Mouse (Mus musculus) kidney, embryonic 14.5 days (tissue): ENCODE measurements at regions not wholly inside any gene's neighbourhood (a gene's known extent, or its start where the extent isn't known, plus 50 kb on each side); places are given as distances from the start of the nearest gene placed in this dataset.

ENCODE experiments used
- ATAC-seq: fragments of 200-750 bp; cut with Nextera tagmentation; 2 replicates; pipeline ENCODE4 v1.8.0; 2017; ENCODE audit warnings: moderate number of reproducible peaks, mild to moderate bottlenecking, moderate TSS enrichment, moderate library complexity; ENCODE audit not compliant: low FRiP score, low TSS enrichment
- H3K27ac ChIP-seq: fragments of 300-500 bp; sonication (generic); 2 replicates; pipeline ENCODE4 v1.5.1; 2014; ENCODE audit warnings: low read depth, mild to moderate bottlenecking, low read length, moderate library complexity, mixed read lengths
- H3K27me3 ChIP-seq: fragments of 300-500 bp; sonication (generic); 2 replicates; pipeline ENCODE4 v1.6.1; 2014; ENCODE audit warnings: mild to moderate bottlenecking, low read length; ENCODE audit not compliant: control insufficient read depth, insufficient read depth
- H3K36me3 ChIP-seq: fragments of 300-500 bp; sonication (generic); 2 replicates; pipeline ENCODE4 v1.6.1; 2014; ENCODE audit warnings: low read length, mixed read lengths; ENCODE audit not compliant: control insufficient read depth, insufficient read depth
- H3K4me1 ChIP-seq: fragments of 300-500 bp; sonication (generic); 2 replicates; pipeline ENCODE4 v1.6.1; 2014; ENCODE audit warnings: low read length, mixed read lengths; ENCODE audit not compliant: control insufficient read depth, insufficient read depth
- H3K4me2 ChIP-seq: fragments of 300-500 bp; sonication (generic); replicated peaks from 2 replicates; pipeline ENCODE4 v1.6.1; 2014; ENCODE audit warnings: low read depth, mild to moderate bottlenecking, low read length
- H3K4me3 ChIP-seq: fragments of 300-500 bp; sonication (generic); 2 replicates; pipeline ENCODE4 v1.5.1; 2014; ENCODE audit warnings: mild to moderate bottlenecking, low read length
- H3K9ac ChIP-seq: fragments of 300-500 bp; sonication (generic); 2 replicates; pipeline ENCODE4 v1.6.1; 2014; ENCODE audit warnings: low read depth, mild to moderate bottlenecking, low read length, moderate library complexity
- H3K9me3 ChIP-seq: fragments of 300-500 bp; sonication (generic); 2 replicates; pipeline ENCODE4 v1.6.1; 2016; ENCODE audit warnings: low read length; ENCODE audit not compliant: control insufficient read depth
- WGBS: fragments of 180-500 bp; shearing (Covaris S2); extraction: QIAGEN DNeasy Blood & Tissue Kit; methylation state at CpG from one replicate; pipeline ENCODE4 v1.1.7; 2014; 5-methylcytosine and 5-hydroxymethylcytosine counted together

GRCm38 (mm10) chr1:77663345-77663744 is 148.5 kb upstream of the Epha4 start:
- no peak for ATAC-seq

GRCm38 (mm10) chr1:77660436-77660835 is 145.5 kb upstream of the Epha4 start:
- no peaks in the 10 kb centered on the region for H3K4me1 ChIP-seq
- H3K9me3 ChIP-seq: no peaks in the 10 kb centered on the region
- H3K36me3 ChIP-seq: no peaks in the 10 kb centered on the region
- H3K27ac ChIP-seq: no peak overlapping the region
- no peak overlapping the region for H3K4me2 ChIP-seq
- no peaks in the 10 kb centered on the region for H3K27me3 ChIP-seq
- no peak overlapping the region for H3K9ac ChIP-seq
- H3K4me3 ChIP-seq: no peak overlapping the region
- no peak for ATAC-seq

More at GRCm38 (mm10) chr1:77663345-77663744, 148.5 kb upstream of the Epha4 start:
- WGBS: 77% methylated on average over 7 of the region's 7 CpGs
- no peak overlapping the region for H3K9ac ChIP-seq
- no peak overlapping the region for H3K4me2 ChIP-seq
- no peak overlapping the region for H3K27ac ChIP-seq
- no peaks in the 10 kb centered on the region for H3K27me3 ChIP-seq
- no peaks in the 10 kb centered on the region for H3K9me3 ChIP-seq
- H3K4me3 ChIP-seq: no peak overlapping the region
- H3K36me3 ChIP-seq: no peaks in the 10 kb centered on the region
- no peaks in the 10 kb centered on the region for H3K4me1 ChIP-seq

GRCm38 (mm10) chr1:77637025-77637424 is 122.1 kb upstream of the Epha4 start:
- WGBS: 92% methylated on average over 3 of the region's 3 CpGs
- ATAC-seq: no peak
- Histone ChIP-seq H3K4me1 (no peaks in the 10 kb centered on the region), H3K36me3 (no peaks in the 10 kb centered on the region), H3K27ac (no peak overlapping the region), H3K4me3 (no peak overlapping the region), H3K9me3 (no peaks in the 10 kb centered on the region), H3K4me2 (no peak overlapping the region), H3K9ac (no peak overlapping the region), H3K27me3 (no peaks in the 10 kb centered on the region)

GRCm38 (mm10) chr1:77629496-77630281 is 114.8 kb upstream of the Epha4 start:
- H3K4me1 ChIP-seq: no peaks in the 10 kb centered on the region
- no peaks in the 10 kb centered on the region; the same call in 1 of the 2 replicates for H3K27me3 ChIP-seq
- WGBS: 43% methylated on average over 9 of the region's 9 CpGs
- no peak overlapping the region for H3K4me2 ChIP-seq
- no peak overlapping the region for H3K9ac ChIP-seq
- ATAC-seq: no peak
- no peaks in the 10 kb centered on the region for H3K36me3 ChIP-seq
- H3K4me3 ChIP-seq: no peak overlapping the region
- no peaks in the 10 kb centered on the region for H3K9me3 ChIP-seq
- H3K27ac ChIP-seq: no peak overlapping the region

GRCm38 (mm10) chr1:77628861-77629260 is 114.0 kb upstream of the Epha4 start:
- H3K27ac ChIP-seq: no peak overlapping the region
- no peak overlapping the region for H3K9ac ChIP-seq
- H3K27me3 ChIP-seq: no peaks in the 10 kb centered on the region; the same call in 1 of the 2 replicates
- ATAC-seq: no peak
- no peaks in the 10 kb centered on the region for H3K4me1 ChIP-seq
- H3K4me2 ChIP-seq: no peak overlapping the region
- no peaks in the 10 kb centered on the region for H3K9me3 ChIP-seq
- 65% methylated on average over 4 of the region's 4 CpGs for WGBS
- H3K36me3 ChIP-seq: no peaks in the 10 kb centered on the region
- no peak overlapping the region for H3K4me3 ChIP-seq

- H3K4me2 ChIP-seq: no peak overlapping the region
- H3K9me3 ChIP-seq: no peaks in the 10 kb centered on the region
- WGBS: 58% methylated on average over 8 of the region's 8 CpGs
- H3K9ac ChIP-seq: no peak overlapping the region
- no peaks in the 10 kb centered on the region for H3K27me3 ChIP-seq
- no peak for ATAC-seq
- H3K27ac ChIP-seq: no peak overlapping the region
- no peaks in the 10 kb centered on the region for H3K36me3 ChIP-seq
- H3K4me3 ChIP-seq: no peak overlapping the region
- no peaks in the 10 kb centered on the region for H3K4me1 ChIP-seq
Measured at GRCm38 (mm10) chr1:77617490-77617889, 102.6 kb upstream of the Epha4 start.

GRCm38 (mm10) chr1:77600509-77600908 is 85.6 kb upstream of the Epha4 start:
- Histone ChIP-seq H3K4me1 (no peaks in the 10 kb centered on the region), H3K9ac (no peak overlapping the region), H3K27me3 (no peaks in the 10 kb centered on the region), H3K27ac (no peak overlapping the region), H3K4me3 (no peak overlapping the region), H3K4me2 (no peak overlapping the region), H3K36me3 (no peaks in the 10 kb centered on the region), H3K9me3 (no peaks in the 10 kb centered on the region)
- 60% methylated on average over 5 of the region's 5 CpGs for WGBS
- no peak for ATAC-seq

- H3K27ac ChIP-seq: no peak overlapping the region
- H3K27me3 ChIP-seq: no peaks in the 10 kb centered on the region
- H3K4me2 ChIP-seq: no peak overlapping the region
- ATAC-seq: no peak
- no peak overlapping the region for H3K9ac ChIP-seq
- H3K36me3 ChIP-seq: no peaks in the 10 kb centered on the region
- H3K4me1 ChIP-seq: no peaks in the 10 kb centered on the region
- H3K4me3 ChIP-seq: no peak overlapping the region
- WGBS: 92% methylated on average over 4 of the region's 4 CpGs
- no peaks in the 10 kb centered on the region for H3K9me3 ChIP-seq
Measured at GRCm38 (mm10) chr1:77592649-77593048, 77.8 kb upstream of the Epha4 start.

- ATAC-seq: no peak
- Histone ChIP-seq H3K36me3 (no peaks in the 10 kb centered on the region), H3K27ac (no peak overlapping the region), H3K4me3 (no peak overlapping the region), H3K9ac (no peak overlapping the region), H3K4me2 (no peak overlapping the region), H3K4me1 (no peaks in the 10 kb centered on the region), H3K27me3 (no peaks in the 10 kb centered on the region), H3K9me3 (no peaks in the 10 kb centered on the region)
- 82% methylated on average over 7 of the region's 7 CpGs for WGBS
Measured at GRCm38 (mm10) chr1:77592248-77592647, 77.4 kb upstream of the Epha4 start.
